Mouse (Mus musculus) cerebellum, postnatal 10 days (tissue): ENCODE data around the gene Stk11.
A peak's percentile ranks its signal among the peaks of the same experiment; 100 is the strongest.

ENCODE experiments used
- DNase-seq, 2 experiments: peaks; one replicate each; pipeline ENCODE4 v3.0.0; 2021; ENCODE audit warnings: mixed read lengths in 2 of 2

The Stk11 gene

DNA sequence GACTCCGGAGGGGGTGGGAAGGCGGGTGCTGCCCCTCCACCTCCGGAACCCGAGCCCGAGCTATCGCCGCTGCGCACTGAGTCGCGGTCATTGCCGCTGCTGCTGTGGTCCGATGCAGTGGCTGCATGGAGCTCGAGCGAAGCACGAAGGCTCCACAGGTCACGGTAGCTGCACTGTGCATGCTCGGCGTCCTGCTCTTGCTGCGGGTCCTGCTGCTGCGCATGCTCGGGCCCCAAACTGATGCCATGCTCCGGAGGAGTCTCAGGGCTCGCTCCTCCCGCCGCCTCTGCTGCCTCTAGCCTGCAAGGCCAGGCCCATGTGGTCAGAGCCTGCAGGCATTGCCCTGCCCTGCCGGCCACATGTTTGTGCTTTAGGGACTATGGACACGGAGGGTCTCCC is 16.3 kb downstream of the Stk11 start:
- DNase-seq: peak; percentile 36 to 37

DNA sequence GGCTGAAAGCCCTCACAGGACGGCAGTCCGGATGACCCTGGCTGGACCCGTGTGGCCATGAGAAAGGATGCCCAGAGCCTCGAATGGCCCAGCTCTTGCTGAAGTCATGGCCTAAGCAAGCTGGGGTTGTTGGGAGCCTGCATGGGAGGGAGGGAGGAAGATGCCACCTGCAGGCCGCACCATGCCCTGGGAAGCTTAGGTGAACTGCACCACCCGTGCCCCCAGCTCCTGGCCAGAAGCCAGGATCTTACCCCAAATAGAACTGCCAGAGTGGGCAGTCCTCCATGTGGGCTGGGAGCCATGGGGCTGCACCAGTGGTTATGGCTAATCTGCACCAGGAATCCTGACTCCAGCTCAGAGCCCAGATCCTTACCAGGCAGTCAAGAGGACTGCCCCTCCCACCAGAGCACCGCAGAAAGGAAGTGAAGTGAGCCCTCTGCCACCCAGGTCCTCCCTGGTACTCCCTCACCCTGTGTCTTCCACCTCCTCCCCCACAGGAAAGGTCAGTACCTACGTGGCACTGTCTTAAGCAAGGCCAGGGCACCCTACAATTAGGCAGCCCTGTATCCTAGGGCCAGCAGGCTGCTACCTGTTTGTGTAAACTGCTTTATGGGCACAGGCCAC is 17.7 kb downstream of the Stk11 start:
- DNase-seq: peak; percentile 69 to 71

DNA sequence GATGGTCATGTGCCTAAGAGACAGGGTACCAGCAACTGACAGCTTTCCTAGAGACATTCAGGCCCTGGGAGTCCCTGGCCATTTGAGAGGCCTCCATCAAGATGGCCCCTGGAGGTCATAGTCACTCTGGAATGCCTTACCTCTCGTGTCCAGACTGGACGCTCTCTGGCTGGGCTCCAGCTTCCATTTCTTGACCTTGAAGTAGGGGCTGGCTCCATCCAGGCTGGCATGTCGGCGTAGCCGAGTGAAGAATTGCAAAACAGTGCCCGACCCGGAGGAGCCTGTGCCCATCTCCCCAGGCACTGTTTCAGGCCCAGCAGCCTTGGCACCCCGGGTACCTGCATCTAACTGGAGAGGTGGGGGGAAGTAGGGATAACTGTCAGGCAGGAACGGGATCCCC is 18.8 kb downstream of the Stk11 start:
- DNase-seq: peak; percentile 28 to 29

DNA sequence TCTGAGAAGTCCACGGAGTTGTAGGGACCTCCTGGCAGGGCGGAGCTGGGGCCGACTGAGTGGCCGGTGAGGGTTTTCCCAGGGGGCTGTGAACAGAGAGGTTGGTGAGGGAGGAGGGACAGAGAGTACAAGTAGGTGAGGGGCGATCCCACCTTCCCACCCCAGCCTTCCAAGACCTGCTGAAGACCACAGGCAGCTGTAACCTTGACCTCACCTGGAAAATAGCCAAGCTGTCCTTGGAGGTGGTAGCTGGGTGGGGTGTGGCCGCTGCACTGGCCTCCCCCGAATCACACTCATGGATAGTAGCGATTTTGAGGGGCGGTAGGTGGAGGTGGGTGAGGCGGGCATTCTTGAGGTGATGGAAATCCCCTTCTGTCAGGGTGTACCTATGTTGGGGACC is 19.6 kb downstream of the Stk11 start:
- peak; percentile 18 to 40 for DNase-seq

DNA sequence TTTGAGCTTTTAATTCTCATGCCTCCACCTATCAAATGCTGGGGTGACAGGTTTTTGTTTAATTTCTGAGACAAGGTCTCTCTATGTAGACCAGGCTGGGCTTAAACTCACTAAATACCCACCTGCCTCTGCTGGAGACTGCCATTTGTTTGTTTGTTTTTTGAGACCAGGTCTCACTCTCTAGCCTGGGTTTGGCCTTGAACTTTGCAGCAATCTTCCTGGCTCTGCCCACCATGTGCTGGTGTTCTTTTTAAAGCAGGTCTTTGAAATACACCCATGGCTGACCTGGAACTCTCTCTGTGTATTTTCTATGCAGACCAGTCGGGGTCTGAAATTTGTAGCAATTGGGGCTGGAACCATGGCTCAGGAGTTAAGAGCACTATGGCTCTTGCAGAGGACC is 20.0 kb downstream of the Stk11 start:
- DNase-seq: no peak

DNA sequence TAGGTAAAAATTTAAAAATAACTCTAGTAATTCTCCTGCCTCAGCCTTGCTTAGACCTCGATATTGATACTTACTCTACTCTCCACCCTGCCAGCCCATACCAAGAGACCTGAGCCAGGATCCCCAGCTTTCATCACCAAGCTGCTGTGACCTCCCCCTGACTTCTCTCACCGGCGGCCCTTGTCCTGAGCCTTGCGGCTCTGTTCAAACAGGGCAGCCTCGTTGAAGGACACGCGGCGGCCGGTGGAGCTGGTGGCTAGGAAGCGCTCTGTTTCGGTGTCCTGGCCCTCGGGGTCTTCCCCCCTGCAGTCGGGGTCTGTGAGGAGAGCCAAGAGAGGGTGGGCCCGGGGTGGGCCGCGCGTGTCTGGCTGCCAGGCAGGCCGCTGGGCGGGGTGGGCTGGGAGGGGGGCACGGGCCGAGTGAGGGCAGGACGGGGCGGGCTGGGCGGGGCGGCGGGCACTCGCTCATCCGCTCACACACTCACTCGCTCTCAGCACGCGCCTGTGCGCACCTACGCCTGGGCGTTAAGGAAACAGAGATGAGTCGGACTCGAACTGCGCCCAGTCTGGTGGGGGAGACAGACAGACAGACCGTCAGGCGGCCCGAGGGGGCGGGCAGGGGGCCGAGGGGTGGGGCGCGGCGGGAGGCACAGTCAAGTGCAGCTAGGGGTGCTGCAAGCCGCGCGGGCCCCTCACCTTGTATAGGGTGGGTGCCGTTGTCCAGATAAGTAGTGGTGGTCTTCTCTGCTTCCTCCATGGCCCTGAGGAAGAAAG is 20.8 kb downstream of the Stk11 start:
- peak; percentile 22 to 28 for DNase-seq

DNA sequence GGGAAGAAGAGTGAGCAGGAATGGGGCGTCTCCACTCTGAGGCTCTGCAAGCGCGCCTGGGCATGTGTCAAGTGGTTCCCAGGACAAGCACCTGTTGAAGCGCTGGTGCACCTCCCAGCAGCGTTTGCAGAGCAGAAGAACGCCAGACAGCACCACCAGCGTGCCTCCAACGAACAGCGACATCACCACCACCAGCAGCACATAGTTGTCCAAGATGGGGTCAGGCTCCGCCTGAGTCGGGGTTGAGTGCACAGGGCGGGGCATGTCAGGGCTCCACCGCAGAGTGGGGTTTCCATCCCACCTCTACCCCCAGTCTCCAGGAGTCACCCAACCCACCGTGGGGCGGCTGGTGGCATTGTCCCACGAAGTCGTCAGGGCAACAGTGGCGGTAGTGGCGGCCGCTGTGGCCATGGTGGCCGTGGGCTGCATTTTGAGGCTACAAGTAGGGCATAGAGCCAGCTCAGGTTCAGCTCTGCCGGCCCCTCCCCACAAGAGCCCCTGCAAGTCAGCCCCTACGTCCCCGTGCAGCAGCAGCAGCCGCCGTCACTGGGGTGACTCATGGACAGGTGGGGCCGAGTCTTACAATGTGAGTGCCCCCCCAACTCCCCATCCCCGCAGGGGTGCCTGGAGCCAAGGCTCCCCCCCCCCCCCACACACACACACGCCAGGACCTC is 21.5 kb downstream of the Stk11 start:
- DNase-seq: peak; percentile 68 to 75

DNA sequence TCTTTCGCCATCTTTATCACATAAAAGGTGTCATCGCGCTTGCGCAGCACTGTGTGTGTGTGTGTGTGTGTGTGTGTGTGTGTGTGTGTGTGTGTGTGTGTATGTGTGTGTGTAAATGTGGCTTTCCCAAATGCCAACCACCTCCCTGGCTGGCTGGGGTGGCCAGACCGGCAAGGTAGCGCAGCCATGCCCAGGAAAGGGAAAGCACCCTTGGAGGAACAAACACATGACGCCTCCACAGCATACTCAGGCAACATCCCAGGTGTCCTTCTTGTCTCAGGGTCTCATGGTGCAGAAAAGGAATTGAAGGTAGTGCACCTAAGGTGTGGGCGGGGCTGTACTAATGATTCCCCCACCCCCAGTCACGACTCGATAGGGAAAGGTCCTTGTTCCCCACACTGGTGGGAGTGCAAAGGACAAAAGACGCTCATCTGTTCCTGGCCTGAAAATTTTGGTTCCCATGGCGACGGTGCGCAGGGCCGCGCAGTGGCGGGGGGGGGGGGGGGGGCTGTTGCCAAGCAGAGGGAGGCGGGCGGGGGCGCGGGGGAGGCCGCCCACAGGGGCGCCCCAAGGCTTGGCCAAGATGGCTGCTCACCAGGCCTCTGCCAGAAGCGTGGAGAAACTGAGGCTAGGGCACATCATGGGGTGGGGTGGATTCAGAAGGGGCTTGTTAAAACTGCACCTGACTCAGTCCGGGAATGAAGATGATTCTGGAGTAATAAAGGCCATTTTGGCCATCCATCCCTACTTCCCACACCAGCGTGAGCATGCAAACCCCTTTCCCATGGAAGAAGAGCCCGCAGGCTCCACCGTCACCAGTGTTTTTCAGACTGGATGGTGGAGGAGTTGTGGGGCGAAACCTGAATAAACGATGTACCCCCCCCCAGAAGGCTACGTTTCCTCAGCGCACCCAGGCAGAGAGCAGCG is 22.3 kb downstream of the Stk11 start:
- peak; percentile 68 to 72 for DNase-seq

DNA sequence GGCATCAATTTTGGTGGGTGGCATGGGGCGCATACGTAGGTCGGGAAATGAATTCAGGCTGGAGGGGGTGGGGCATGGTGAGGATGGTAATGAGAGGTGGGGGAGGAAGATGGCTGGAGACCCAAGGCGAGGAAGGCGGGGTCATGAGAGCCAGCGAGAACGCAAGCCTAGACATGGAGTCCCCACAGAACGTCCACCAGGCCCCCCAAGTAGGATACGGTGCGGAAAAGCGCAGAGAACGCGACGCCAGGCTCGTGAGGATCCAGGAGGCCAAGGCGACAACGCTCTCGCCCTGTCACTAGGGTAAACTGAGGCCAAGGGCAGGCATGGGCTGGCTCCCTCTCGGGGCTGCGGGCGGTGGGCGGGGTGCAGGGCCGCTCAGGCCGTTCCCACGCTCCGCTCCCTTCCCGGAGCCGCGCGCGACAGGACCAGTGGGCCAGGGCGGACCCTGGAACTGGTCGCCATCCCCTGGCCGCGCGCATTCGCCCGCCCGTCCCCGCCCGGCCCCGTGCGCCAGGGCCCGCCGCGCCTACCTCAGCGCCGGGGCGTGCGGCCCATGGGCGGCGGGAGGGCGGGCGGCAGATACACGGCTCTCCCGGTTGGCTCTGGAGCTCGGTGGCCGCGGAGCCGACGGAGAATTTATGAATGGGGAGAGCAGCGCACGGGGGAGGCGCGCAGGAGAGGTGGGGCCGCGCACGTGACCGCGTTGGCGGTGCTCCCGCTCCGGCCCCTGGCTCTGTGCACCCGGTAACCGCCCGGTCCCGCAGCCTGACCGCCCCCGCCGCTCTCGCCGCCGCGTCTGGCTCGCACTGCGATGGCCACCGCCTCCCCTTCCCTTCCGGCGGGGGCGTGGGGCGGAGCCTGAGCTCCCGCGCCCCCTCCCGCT is 23.2 kb downstream of the Stk11 start, which contains the start of gene Atp5d:
Gene Atp5d, plus strand, starts transcription at position 80 of the 886 bp plus-strand sequence.
- peak; percentile 83 to 88 for DNase-seq

DNA sequence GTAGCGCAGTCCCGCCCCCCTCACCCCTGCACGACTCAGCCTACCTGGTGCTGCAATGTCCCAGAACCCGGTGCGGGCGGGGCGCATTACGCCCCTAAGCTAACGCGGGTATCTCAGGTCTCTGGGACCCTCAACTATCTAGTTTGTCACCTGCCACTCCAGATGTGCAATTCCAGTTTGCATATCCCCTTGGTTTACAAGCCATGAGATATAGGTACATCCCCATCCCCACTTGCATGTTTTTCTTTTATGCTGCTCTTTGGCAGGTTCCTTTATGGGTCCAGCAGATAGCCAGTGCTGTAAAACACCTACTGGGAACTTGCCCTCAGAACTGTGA is 23.8 kb downstream of the Stk11 start:
- DNase-seq: no peak

DNA sequence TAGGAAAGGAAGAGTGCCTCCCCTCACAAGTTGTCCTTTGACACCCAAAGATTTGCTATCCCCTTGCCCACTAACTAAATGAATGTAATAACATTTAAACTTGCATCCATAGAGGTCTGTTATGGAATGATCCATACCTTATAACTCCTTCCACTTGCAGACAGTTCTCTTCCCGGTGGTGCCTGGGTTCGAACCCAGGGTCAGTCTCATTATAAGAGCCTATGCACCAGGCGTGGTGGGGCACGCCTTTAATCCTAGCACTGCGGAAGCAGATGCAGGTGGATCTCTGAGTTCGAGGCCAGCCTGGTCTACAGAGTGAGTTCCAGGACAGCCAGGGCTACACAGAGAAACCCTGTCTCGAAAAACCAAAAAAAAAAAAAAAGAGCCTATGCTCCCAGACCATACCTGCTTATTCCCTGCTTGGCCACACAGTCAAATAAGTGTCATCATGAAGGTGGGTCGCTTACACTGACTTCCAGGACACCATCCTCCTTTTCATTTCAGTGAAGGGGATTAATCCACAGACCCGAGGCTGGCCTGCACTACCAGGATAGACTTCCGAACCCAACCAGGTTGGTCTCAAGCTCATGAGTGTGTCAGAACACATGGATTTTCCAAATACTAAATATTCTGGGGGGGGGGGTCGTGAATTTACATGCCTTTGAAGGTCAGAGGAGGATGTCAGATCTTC is 24.5 kb downstream of the Stk11 start:
- DNase-seq: no peak

DNA sequence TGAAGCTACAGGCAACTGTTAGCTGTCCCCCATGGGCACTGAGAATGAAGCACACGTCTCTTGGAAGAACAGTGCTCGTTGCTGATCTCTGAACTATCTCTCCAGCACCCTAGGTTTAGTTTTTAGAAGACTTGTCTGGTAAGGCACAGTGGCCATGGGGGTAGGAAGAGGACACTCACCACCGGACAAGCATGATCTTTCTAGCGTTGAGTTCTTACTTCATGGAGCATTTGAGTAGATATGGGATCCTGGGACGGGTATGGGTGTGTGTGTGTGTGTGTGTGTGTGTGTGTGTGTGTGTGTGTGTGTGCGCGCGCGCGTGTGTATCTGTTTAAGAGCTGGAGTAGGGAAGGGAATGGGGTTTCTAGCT is 25.0 kb downstream of the Stk11 start, which contains the start of gene Cbarp:
Gene Cbarp, minus strand, starts transcription at position 170 of the 370 bp plus-strand sequence.
- no peak for DNase-seq

DNA sequence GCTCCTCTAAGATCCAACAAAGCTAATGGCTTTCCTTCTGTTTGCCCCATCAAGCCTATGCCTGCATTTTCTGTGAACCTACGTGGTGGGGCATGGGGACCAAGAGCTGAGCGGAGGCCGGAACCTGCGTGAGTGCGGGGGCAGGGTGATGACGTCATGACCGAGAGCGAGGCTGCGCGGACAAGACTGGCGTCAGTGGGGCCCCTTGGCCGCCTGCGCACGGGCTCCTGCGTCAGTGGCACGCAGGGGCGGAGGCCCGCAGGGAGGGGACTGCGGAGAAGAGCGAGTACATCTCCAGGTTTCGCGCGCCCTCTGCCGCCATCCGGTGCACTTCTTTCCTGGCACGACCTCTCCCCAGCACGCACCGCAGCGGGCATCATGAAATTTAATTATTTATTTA is 25.6 kb downstream of the Stk11 start:
- peak; percentile 97 to 99 for DNase-seq

DNA sequence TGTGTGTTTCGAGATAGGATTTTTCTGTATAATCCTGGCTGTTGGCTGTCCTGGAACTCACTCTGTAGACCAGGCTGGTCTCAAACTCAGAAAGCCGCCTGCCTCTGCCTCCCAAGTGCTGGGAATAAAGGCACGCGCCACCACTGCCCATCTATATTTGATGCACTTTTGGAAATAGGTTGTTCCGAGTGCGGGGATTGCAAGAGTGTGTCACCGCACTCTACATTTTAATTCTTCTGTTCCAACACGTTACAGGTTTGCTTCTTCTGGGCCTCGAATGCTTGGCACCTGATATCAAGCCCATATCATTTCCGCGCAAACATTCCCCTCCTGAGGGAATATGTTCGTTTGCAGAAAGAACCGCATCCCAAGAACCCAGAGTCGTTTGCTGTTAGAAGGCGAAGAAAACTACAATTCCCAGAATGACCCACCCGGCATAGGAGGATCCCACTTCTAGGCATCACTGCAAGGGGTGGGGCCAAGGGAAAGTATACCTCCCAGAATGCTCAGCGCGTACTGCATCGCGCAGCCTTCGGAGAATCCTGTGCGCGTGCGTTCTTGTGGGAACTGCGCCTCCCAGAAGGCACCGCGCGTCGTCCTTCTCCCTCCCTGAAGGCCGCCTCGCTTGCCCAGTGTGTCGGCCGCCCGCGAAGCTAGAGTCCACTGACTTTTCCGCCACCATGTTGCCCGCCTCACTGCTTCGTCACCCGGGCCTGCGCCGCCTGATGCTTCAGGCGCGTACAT is 26.4 kb downstream of the Stk11 start:
- DNase-seq: peak; percentile 96 to 98

DNA sequence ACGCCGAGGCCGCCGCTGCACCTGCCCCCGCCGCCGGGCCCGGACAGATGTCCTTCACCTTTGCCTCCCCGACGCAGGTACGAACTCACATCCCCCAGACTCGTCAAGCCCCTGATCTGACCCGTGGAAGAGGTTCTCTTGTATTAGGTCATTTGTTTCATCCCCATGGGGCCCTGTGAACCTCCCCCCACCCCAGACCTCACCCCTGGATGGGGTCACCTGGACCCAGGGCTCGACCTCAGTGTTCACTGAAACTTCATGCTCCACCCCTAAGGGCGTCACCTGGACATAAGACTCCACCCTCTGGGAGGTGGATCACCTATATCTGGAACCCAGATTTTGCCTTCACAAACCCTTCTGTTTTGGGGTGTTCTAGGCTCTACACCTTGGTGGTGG is 26.9 kb downstream of the Stk11 start:
- DNase-seq: no peak

DNA sequence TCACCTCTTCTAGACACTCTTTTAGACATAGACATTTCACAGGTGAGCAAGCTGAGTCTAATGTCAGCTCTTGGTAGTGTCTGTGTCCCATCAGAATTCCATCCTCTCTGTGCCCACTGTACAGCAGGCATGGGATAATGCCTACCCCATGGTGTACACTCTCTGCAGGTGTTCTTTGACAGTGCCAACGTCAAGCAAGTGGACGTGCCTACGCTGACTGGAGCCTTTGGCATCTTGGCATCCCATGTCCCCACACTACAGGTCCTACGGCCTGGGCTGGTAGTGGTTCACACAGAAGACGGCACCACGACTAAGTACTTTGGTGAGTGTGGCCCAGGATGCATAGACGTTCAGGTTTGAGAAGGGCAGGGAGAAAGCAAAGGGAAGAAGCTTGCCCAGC is 28.1 kb downstream of the Stk11 start:
- DNase-seq: no peak

DNA sequence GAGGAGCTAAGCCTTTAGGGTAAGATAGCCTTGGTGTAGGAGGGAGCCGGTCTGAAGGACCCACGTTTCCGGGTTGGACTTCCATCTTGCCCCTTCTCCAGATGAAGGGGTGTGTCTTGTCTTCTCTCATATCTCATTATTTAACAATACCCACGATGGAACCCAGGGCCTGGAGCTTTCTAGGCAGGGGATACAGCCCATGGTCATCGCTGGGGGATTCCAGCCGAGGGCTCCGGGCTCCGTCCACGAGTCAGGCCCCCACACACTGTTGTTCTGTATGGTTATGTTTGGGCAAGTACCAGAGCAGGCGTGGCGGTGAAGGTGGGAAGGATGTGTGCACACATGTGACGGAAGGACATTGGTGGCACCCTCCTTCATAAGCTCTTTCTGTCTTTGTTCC is 28.6 kb downstream of the Stk11 start:
- no peak for DNase-seq

DNA sequence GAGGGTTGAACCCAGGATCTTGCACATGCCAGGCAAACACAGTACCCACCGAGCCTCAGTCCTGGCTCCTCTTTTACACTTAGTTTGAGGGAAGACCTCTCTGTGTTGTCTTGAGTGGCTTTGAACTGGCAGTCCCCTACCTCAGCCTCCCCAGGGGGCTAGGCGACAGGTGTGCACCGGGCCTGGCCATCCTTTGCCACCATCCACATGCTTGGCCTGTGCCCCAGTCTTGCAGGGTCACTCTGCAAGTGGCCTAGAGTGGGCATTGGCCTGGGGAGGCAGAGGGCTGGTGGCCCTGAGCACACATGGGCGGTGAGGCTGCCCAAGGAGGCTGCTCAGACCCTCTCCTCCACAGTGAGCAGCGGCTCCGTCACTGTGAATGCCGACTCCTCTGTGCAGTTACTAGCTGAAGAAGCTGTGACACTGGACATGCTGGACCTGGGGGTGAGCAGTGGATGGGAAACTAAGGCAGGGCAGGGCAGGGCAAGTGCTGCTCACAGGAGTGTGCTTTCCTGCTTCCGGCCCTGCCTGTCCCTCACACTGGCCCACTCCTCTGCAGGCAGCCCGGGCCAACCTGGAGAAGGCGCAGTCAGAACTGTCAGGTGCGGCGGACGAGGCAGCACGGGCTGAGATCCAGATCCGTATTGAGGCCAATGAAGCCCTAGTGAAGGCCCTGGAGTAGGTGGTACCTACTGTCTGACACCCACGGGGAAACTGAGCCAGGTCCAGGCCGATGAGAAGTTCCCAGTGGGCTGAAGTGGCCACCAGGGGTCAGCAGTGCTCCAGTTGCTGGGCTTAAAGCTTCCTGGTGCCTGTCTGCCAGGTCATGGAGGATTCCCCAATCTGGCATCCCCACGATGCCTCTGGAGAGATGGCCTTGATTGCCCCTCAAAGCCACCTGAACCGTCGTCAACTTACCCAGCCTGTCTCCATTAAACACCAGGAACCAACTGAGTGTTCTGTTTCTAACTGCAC is 29.5 kb downstream of the Stk11 start:
- peak; percentile 90 to 93 for DNase-seq

DNA sequence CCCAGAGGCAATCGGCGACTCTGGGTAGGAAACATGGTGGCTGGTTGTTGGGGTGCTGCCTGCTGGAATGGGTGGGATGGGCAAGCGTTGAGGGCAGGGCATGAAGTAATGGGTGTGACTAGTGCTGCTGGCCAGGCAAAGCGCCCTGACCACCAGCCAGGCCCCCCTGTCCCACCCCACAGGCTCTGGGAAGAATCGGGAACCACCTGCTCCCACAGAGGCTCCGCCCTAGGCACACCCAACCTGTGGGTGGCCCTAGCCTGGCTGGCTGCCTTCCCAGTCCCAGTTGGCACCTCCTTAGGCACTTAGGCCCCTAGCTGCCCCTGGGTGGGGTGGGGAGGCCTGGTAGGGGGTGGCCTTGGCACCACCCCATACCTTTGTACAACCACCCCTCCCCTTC is 30.3 kb downstream of the Stk11 start:
- peak; percentile 64 to 66 for DNase-seq
